Mouse (Mus musculus): ENCODE measurements around the gene Tnfrsf8. TPM values are rescaled to one million over a fixed set of nuclear protein-coding genes. Genes with fewer than 3 reads are reported as not detected.

The Tnfrsf8 gene
- polyA plus RNA-seq, 2 experiments, result 0.02 to 0.05 TPM

DNA sequence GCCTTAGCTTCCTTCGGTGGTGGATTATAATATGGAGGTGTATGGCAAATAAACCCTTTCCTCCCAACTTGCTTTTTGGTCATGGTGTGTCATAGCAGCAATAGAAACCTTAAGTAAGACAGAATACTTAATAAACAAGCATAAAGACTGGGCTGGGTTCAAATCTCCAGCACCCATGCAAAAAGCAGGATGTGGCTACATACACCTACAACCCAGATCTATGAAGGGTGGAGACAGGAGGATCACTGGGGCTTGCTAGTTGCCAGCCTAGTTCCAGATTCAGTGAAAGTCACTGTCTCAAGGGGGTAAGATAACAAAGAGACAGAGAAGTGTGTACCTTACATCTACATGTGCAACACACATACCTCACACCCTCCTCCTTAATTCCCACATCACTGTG, 51.4 kb downstream of the Tnfrsf8 start:
- DNase-seq (ENCODE audit: low read depth in 3 of 3, low spot score in 3 of 3), result no peak
- Histone ChIP-seq H3K4me3 (ENCODE audit: insufficient read depth in 1 of 2, low read depth in 2 of 2, low read length in 2 of 2) (no peak overlapping the region), H3K4me2 (ENCODE audit: low read depth) (no peak overlapping the region), H3K9me3 (ENCODE audit: control insufficient read depth, low read length) (no peaks in the 10 kb centered on the region), H3K4me1 (replicated peaks; ENCODE audit: control insufficient read depth in 2 of 2, insufficient read depth in 2 of 2, low read length in 1 of 2) (no peaks in the 10 kb centered on the region), H3K27me3 (ENCODE audit: control insufficient read depth, insufficient read depth, low read length) (no peaks in the 10 kb centered on the region), H3K27ac (no peak overlapping the region), H3K9ac (replicated peaks) (no peak overlapping the region), H3K36me3 (replicated peaks; ENCODE audit: control insufficient read depth, insufficient read depth, low read depth) (no peaks in the 10 kb centered on the region)
- WGBS (ENCODE audit: insufficient replicate concordance), result 70% methylated on average over 1 of the region's 1 CpGs
- TF ChIP-seq CTCF (IDR thresholded peaks at IDR 0.05; ENCODE audit: low read depth) (no peak), EP300 (IDR thresholded peaks at IDR 0.05; ENCODE audit: low read depth) (no peak)
- no peak for ATAC-seq (ENCODE audit: insufficient read depth)

DNA sequence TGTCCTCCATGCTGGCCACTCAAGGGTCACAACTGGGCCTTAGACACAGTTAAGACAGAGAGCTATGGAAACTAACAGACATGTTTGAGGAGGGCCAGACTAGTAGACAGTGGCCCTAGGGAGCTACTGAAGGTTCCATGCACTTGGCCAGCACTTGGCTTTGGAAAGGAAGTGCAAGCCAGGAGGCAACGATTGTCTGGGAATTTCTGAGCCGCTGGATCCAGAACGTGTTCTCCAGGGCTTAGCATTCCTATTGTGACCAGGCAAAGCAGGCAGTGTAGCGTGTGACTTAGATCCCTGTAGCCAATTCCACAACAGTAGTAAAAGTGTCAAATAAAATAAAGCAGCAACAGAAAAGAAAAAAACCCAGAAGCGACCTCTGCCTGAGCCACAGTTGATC, 54.2 kb downstream of the Tnfrsf8 start:
- no peaks in the 10 kb centered on the region for H3K27me3 ChIP-seq (ENCODE audit: control insufficient read depth, insufficient read depth, low read length)
- H3K4me1 ChIP-seq (replicated peaks; ENCODE audit: control insufficient read depth in 2 of 2, insufficient read depth in 2 of 2, low read length in 1 of 2), result no peaks in the 10 kb centered on the region
- DNase-seq (ENCODE audit: low read depth in 3 of 3, low spot score in 3 of 3) (no peak), ATAC-seq (ENCODE audit: insufficient read depth) (no peak)
- WGBS (ENCODE audit: insufficient replicate concordance), result 66% methylated on average over 5 of the region's 5 CpGs
- H3K4me3 ChIP-seq (ENCODE audit: insufficient read depth in 1 of 2, low read depth in 2 of 2, low read length in 2 of 2), result no peak overlapping the region
- H3K36me3 ChIP-seq (replicated peaks; ENCODE audit: control insufficient read depth, insufficient read depth, low read depth), result no peaks in the 10 kb centered on the region
- TF ChIP-seq CTCF (IDR thresholded peaks at IDR 0.05; ENCODE audit: low read depth), result no peak
- TF ChIP-seq EP300 (IDR thresholded peaks at IDR 0.05; ENCODE audit: low read depth), result no peak
- no peak overlapping the region for H3K9ac ChIP-seq (replicated peaks)
- no peaks in the 10 kb centered on the region for H3K9me3 ChIP-seq (ENCODE audit: control insufficient read depth, low read length)
- no peak overlapping the region for H3K4me2 ChIP-seq (ENCODE audit: low read depth)
- no peak overlapping the region for H3K27ac ChIP-seq

- Histone ChIP-seq H3K27me3 (ENCODE audit: control insufficient read depth, insufficient read depth, low read length) (no peaks in the 10 kb centered on the region), H3K4me2 (ENCODE audit: low read depth) (no peak overlapping the region), H3K9ac (replicated peaks) (no peak overlapping the region), H3K4me3 (ENCODE audit: insufficient read depth in 1 of 2, low read depth in 2 of 2, low read length in 2 of 2) (no peak overlapping the region), H3K36me3 (replicated peaks; ENCODE audit: control insufficient read depth, insufficient read depth, low read depth) (no peaks in the 10 kb centered on the region), H3K27ac (no peak overlapping the region), H3K4me1 (replicated peaks; ENCODE audit: control insufficient read depth in 2 of 2, insufficient read depth in 2 of 2, low read length in 1 of 2) (0 out of 4 replicates have a peak, but pooled peaks cover 0 to 3% of the 10 kb centered on the region in 2 experiments), H3K9me3 (ENCODE audit: control insufficient read depth, low read length) (no peaks in the 10 kb centered on the region)
- no peak for ATAC-seq (ENCODE audit: insufficient read depth)
- TF ChIP-seq EP300 (IDR thresholded peaks at IDR 0.05; ENCODE audit: low read depth) (no peak), CTCF (IDR thresholded peaks at IDR 0.05; ENCODE audit: low read depth) (no peak)
- WGBS (ENCODE audit: insufficient replicate concordance), result 42% methylated on average over 5 of the region's 5 CpGs
- no peak for DNase-seq (ENCODE audit: low read depth in 3 of 3, low spot score in 3 of 3)
Measured at GRCm38 (mm10) chr4:145257751-145258434, 57.1 kb downstream of the Tnfrsf8 start.

DNA sequence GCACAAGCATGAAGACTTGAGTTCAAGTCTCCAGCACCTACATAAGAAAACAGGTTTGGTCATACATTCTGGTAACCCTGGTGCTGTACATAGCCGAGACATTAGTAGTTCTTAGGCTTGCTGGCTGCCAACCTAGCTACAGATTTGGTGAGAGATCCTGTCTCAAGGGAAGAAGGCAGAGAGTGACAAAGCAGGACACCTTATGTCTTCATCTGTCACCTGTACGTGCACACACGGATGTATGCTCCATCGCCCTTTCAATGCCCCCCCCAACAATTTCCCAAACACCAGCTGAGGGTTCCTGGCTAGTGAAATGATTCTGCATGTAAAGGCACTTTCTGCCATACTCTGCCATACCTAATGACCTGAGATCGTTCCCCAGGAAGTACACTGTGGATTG, 58.8 kb downstream of the Tnfrsf8 start:
- DNase-seq (ENCODE audit: low read depth in 3 of 3, low spot score in 3 of 3), result no peak
- Histone ChIP-seq H3K27ac (no peak overlapping the region), H3K9me3 (ENCODE audit: control insufficient read depth, low read length) (no peaks in the 10 kb centered on the region), H3K9ac (replicated peaks) (no peak overlapping the region), H3K27me3 (ENCODE audit: control insufficient read depth, insufficient read depth, low read length) (no peaks in the 10 kb centered on the region), H3K36me3 (replicated peaks; ENCODE audit: control insufficient read depth, insufficient read depth, low read depth) (no peaks in the 10 kb centered on the region), H3K4me2 (ENCODE audit: low read depth) (no peak overlapping the region), H3K4me1 (replicated peaks; ENCODE audit: control insufficient read depth in 2 of 2, insufficient read depth in 2 of 2, low read length in 1 of 2) (0 out of 4 replicates have a peak, but pooled peaks cover 0 to 3% of the 10 kb centered on the region in 2 experiments), H3K4me3 (ENCODE audit: insufficient read depth in 1 of 2, low read depth in 2 of 2, low read length in 2 of 2) (no peak overlapping the region)
- ATAC-seq (ENCODE audit: insufficient read depth), result no peak
- 61% methylated on average over 5 of the region's 5 CpGs for WGBS (ENCODE audit: insufficient replicate concordance)
- TF ChIP-seq EP300 (IDR thresholded peaks at IDR 0.05; ENCODE audit: low read depth), result no peak
- no peak for TF ChIP-seq CTCF (IDR thresholded peaks at IDR 0.05; ENCODE audit: low read depth)

GRCm38 (mm10) chr4:145254418-145254817, 60.5 kb downstream of the Tnfrsf8 start:
- no peaks in the 10 kb centered on the region for H3K27me3 ChIP-seq (ENCODE audit: control insufficient read depth, insufficient read depth, low read length)
- no peaks in the 10 kb centered on the region for H3K36me3 ChIP-seq (replicated peaks; ENCODE audit: control insufficient read depth, insufficient read depth, low read depth)
- TF ChIP-seq EP300 (IDR thresholded peaks at IDR 0.05; ENCODE audit: low read depth) (no peak), CTCF (IDR thresholded peaks at IDR 0.05; ENCODE audit: low read depth) (no peak)
- no peak overlapping the region for H3K9ac ChIP-seq (replicated peaks)
- WGBS (ENCODE audit: insufficient replicate concordance), result 10% methylated on average over 13 of the region's 13 CpGs
- H3K4me2 ChIP-seq (ENCODE audit: low read depth), result peak overlapping the region; percentile 28; the same call in 1 of the 2 replicates
- 0 out of 4 replicates have a peak, but pooled peaks cover 0 to 3% of the 10 kb centered on the region in 2 experiments for H3K4me1 ChIP-seq (replicated peaks; ENCODE audit: control insufficient read depth in 2 of 2, insufficient read depth in 2 of 2, low read length in 1 of 2)
- H3K4me3 ChIP-seq (ENCODE audit: insufficient read depth in 1 of 2, low read depth in 2 of 2, low read length in 2 of 2), result no peak overlapping the region
- ATAC-seq (ENCODE audit: insufficient read depth) (no peak), DNase-seq (ENCODE audit: low read depth in 3 of 3, low spot score in 3 of 3) (no peak)
- no peaks in the 10 kb centered on the region for H3K9me3 ChIP-seq (ENCODE audit: control insufficient read depth, low read length)
- no peak overlapping the region for H3K27ac ChIP-seq

Data from liver, embryonic 14.5 days (tissue).